Mouse (Mus musculus): ENCODE results near the gene Igfbp7.

DNA sequence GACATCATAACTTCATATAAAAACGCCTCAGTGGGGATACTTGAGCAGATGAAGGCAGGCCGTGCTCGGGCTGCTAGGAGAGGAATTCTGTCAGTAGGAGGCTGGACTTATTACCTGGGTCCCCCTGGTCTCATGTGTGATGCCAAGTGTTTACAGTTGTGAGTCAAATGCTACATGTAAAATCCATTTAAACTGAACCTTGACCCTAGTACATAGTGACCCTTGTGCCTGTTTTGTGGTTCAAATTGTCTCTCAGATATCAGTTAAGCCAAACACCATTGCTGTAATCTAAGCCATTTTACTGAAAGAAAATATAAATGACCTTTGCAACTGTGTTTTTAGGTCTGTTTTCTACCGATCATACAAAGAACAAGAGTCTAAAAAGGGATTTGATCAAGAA lies 67.8 kb downstream of the Igfbp7 start:
- TF ChIP-seq CTCF (IDR thresholded peaks at IDR 0.05; ENCODE audit: borderline replicate concordance, insufficient read depth, low read length) (no peak), POLR2A (IDR thresholded peaks at IDR 0.05; ENCODE audit: low read depth, low read length) (no peak)
